ENCODE assay signal across 9 mouse cellular contexts in the genomic region with DNA sequence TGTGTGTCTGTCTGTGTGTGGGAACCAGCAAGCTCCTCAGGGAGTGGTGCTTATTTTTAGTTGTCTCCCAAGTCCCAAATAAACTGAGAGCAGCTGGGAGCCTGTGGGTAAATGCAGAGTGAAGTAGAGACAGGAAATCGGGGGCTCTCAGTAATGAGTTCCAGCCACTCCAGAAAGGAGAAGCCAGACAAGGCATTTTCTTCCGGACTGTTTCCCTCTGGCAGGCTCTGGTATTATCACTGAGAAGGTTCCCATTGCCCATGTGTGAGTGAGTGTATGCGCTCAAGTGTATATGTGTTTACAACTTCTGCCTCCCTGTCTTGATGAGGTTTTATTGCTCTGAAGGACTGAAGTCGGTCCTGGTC. TPM values are rescaled to one million over a fixed set of nuclear protein-coding genes. Genes with fewer than 3 reads are reported as not detected.
DNase-seq lines count a peak whose midpoint lies in the region; ATAC-seq and TF ChIP-seq lines count a peak whose summit lies in the region.
"Had no signal": no experiment of that assay in that cellular context is flagged by ENCODE, and none has a peak within 500 bp of the region (broad histone marks: within the 10 kb centered on the region; RNA-seq: fewer than 3 reads in every experiment).

No protein-coding gene starts in this region.

- no peak for TF ChIP-seq CTCF in testis, adult 2 months (IDR thresholded peaks at IDR 0.05; ENCODE audit: control insufficient read depth, insufficient read depth, insufficient replicate concordance, low read depth, low read length)

- H3K9ac ChIP-seq in neural tube, embryonic 11.5 days (ENCODE audit: low read length), result peak overlapping the region; percentile 30; the same call in 1 of the 2 replicates
- H3K9ac ChIP-seq: liver, embryonic 14.5 days had no signal

- no peak for TF ChIP-seq POLR2A in testis, adult 2 months (IDR thresholded peaks at IDR 0.05; ENCODE audit: control insufficient read depth, low read depth, low read length)

- H3K4me3 ChIP-seq in testis, adult 2 months (ENCODE audit: control insufficient read depth, low read depth, low read length), result no peak overlapping the region
- H3K4me3 ChIP-seq in neural tube, embryonic 11.5 days (ENCODE audit: low read depth, low read length), result no peak overlapping the region

- H3K36me3 ChIP-seq in testis, adult 2 months (ENCODE audit: control insufficient read depth, insufficient read depth, low read length), result no peaks in the 10 kb centered on the region
- no peaks in the 10 kb centered on the region for H3K36me3 ChIP-seq in neural tube, embryonic 11.5 days (ENCODE audit: control insufficient read depth, insufficient read depth, low read length)

- H3K27me3 ChIP-seq in testis, adult 2 months (ENCODE audit: control insufficient read depth, insufficient read depth, low read length), result no peaks in the 10 kb centered on the region
- H3K27me3 ChIP-seq in neural tube, embryonic 11.5 days (ENCODE audit: control insufficient read depth, insufficient read depth, low read length), result no peaks in the 10 kb centered on the region

- no peaks in the 10 kb centered on the region for H3K9me3 ChIP-seq in neural tube, embryonic 11.5 days (ENCODE audit: control insufficient read depth, low read length)

- H3K4me1 ChIP-seq in testis, adult 2 months (ENCODE audit: control insufficient read depth, insufficient read depth, low read length), result no peaks in the 10 kb centered on the region
- peaks cover 6% of the 10 kb centered on the region; the same call in 1 of the 2 replicates for H3K4me1 ChIP-seq in neural tube, embryonic 11.5 days (ENCODE audit: control insufficient read depth, insufficient read depth, low read length)

- no peak for DNase-seq in testis, postnatal 10 days (ENCODE audit: low spot score)
- DNase-seq in heart, adult 8-10 months (ENCODE audit: low spot score), result peak; percentile 29
- DNase-seq in large intestine, adult 2 months (ENCODE audit: low read depth, low spot score), result peak; percentile 44
- peak; percentile 20 for DNase-seq in neural tube, embryonic 11.5 days (ENCODE audit: low spot score)
- DNase-seq in urinary bladder, postnatal 14 days (ENCODE audit: low spot score), result no peak
- no peak for DNase-seq in cerebellum, postnatal 10 days
- DNase-seq in adrenal gland, postnatal 10 days, result no peak

- peak overlapping the region; percentile 29; the same call in 1 of the 2 replicates for H3K4me2 ChIP-seq in neural tube, embryonic 11.5 days (ENCODE audit: low read depth)

- peak overlapping the region; percentile 61 for H3K27ac ChIP-seq in testis, adult 2 months (ENCODE audit: control insufficient read depth, insufficient read depth, low read depth, low read length)
- H3K27ac ChIP-seq in neural tube, embryonic 11.5 days (ENCODE audit: low read depth, low read length), result peak overlapping the region; percentile 40
- H3K27ac ChIP-seq: liver, embryonic 14.5 days had no signal

- 3% methylated on average over 4 of the region's 4 CpGs for WGBS in large intestine, adult 2 months
- 27% methylated on average over 4 of the region's 4 CpGs for WGBS in neural tube, embryonic 11.5 days

- ATAC-seq in neural tube, embryonic 11.5 days (ENCODE audit: insufficient read depth, low FRiP score, low TSS enrichment), result no peak

RNA-seq across cellular contexts. Expression of a gene that starts 40.2 kb away (rescaled TPM):
- not detected in 2 replicates for polyA plus RNA-seq in testis, adult 2 months (2012; rRNA removed)
- not detected for total RNA-seq in heart, adult 8-10 months (2022)
- not detected in 2 replicates for polyA plus RNA-seq in large intestine, adult 2 months (2012; rRNA removed)
- polyA plus RNA-seq in neural tube, embryonic 11.5 days (2014; fragmentation: Nextera tagmentation; extraction: Ambion mirVana), result not detected in 2 replicates
- total RNA-seq in adrenal gland, postnatal 10 days (2021), result not detected
- polyA plus RNA-seq: liver, embryonic 14.5 days had no signal

Comparison
In these comparisons a context has a peak if more than half of its experiments do, and no peak if none do; other contexts are left out.
1. DNase-seq: peak in heart, adult 8-10 months (single experiment), large intestine, adult 2 months (single experiment) and neural tube, embryonic 11.5 days (single experiment); none in testis, postnatal 10 days (single experiment), urinary bladder, postnatal 14 days (single experiment), cerebellum, postnatal 10 days (0 of 2) and adrenal gland, postnatal 10 days (single experiment).